Mouse (Mus musculus): ENCODE measurements around the gene Cntn4. TPM values are rescaled to one million over a fixed set of nuclear protein-coding genes. Genes with fewer than 3 reads are reported as not detected.

Gene Cntn4
- not detected in 2 replicates for polyA plus RNA-seq (2012; ENCODE audit: low replicate concordance)

GRCm38 (mm10) chr6:105677149-105678031, at the start of gene Cntn4:
Cntn4 (plus strand) TSS chr6:105677660.

